Mouse (Mus musculus) layer of hippocampus, postnatal 10 days (tissue): Measurements from ENCODE around the gene Acsm3. TPM values are rescaled to one million over a fixed set of nuclear protein-coding genes. Genes with fewer than 3 reads are reported as not detected.
A peak's percentile ranks its signal among the peaks of the same experiment; 100 is the strongest.
"Not testable (repeated sequence)": the region's sequence is repeated elsewhere in the genome, so short reads cannot be mapped to it uniquely, and the experiment has no call there.

Experiments
- DNase-seq, 2 experiments: peaks; one replicate each; pipeline ENCODE4 v3.0.0; 2021; ENCODE audit warnings: low spot score in 2 of 2
- long read RNA-seq: library from polyadenylated mRNA; stranded (forward); transcript quantifications from one replicate; pipeline ENCODE4 v2.0.0, GENCODE M21; 2023
- total RNA-seq, 2 experiments: library from RNA; stranded (reverse); gene quantifications; 2 replicates each; pipeline ENCODE4 v1.2.3; 2021

The Acsm3 gene
- total RNA-seq: not detected
- long read RNA-seq: 0 reads

GRCm38 (mm10) chr7:119760527-119760951, at the start of gene Acsm3:
Gene Acsm3, plus strand, starts transcription at chr7:119760923.
- DNase-seq: no peak

DNA sequence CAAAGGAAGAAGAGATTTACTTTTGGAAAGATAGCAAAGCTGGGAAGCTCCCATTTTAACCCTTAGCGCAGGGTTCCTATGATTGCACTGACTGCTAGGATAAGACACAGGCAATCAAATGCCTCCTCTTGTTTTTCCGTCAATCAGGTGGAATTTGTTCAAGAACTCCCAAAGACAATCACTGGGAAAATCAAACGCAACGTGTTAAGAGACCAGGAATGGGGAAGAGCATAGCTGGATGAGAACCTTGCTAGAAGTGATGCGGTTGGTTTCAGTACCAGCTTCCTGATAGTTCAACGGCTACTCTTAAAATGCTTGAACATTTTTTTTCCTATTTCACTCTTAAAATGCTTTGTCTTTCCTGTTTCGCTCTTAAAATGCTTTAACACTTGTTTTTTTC, 46.6 kb upstream of the Acsm3 start:
- no peak for DNase-seq

GRCm38 (mm10) chr7:119720253-119720946, 40.3 kb upstream of the Acsm3 start, which contains the start of gene Thumpd1:
Gene Thumpd1, minus strand, starts transcription at chr7:119720798.
- DNase-seq: peak; percentile 98

GRCm38 (mm10) chr7:119720947-119721310, 39.8 kb upstream of the Acsm3 start:
- DNase-seq: peak in 1 of 2 experiments; percentile 10

- no peak for DNase-seq
Measured at GRCm38 (mm10) chr7:119727621-119728020, 33.1 kb upstream of the Acsm3 start.

DNA sequence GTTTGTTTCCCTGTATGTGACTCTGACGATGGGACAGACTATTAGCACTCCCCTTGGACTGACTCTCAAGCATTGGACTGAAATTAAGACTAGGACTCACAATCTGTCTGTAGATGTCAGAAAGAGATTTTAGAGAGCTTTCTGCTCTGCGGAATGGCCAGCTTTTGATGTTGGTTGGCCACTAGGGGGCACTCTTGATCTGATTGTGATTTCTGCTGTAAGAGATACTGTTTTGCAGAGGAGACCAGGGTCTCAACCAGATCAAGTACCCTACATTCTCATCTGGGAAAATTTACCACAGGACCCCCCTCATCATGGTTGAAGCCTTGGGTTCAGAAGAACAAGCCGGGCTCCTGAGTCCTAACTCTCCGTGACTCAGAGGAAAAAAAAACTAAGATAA, 29.5 kb upstream of the Acsm3 start:
- not testable (repeated sequence) for DNase-seq

DNA sequence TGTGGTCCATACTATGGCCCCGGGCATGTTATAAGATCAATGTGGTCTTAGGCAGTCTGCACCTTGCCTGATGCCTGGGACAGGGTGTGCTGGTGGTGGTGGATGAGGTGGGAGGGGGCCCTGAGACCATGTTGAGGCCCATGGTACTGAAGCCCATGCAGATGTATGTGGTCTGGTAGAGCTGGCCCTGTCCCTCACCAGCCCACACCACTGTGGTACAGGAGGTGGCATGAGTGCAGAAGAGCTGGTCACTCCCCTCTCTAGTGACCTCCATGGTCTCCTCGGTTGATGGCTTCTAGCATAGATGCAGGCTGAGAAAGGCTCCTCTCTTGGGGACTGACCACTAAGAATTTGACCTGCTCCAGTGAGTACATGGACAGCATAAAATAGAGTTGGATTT, 21.8 kb upstream of the Acsm3 start:
- DNase-seq: no peak

- DNase-seq: not testable (repeated sequence)
Measured at GRCm38 (mm10) chr7:119739798-119740468, 20.8 kb upstream of the Acsm3 start.

DNA sequence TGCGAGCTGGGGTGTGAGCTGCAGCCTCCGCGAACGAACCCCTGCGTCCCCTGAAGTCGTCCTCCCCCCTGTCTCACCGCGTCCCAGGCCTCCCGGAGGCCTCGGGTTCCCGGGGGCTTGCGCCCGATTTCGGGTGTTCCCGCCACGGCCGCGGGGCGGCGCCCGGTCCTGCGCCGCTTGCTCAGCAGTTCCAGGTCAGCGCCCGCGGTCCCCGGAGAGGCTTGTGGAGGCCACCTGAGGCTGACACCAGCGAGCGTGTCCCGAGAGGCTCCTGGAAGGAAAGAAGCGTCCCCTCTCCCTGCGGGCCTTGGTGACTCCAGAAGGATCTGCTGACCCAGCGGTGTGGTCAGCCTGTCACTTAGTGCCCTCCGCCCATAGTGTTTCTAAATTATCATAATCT, 16.4 kb upstream of the Acsm3 start:
- no peak for DNase-seq

GRCm38 (mm10) chr7:119745869-119746268, 14.9 kb upstream of the Acsm3 start:
- DNase-seq: no peak

- DNase-seq: no peak
Measured at GRCm38 (mm10) chr7:119748761-119749160, 12.0 kb upstream of the Acsm3 start.

- DNase-seq: no peak
Measured at GRCm38 (mm10) chr7:119749942-119750341, 10.8 kb upstream of the Acsm3 start.

GRCm38 (mm10) chr7:119753696-119754095, 7.0 kb upstream of the Acsm3 start:
- DNase-seq: no peak

DNA sequence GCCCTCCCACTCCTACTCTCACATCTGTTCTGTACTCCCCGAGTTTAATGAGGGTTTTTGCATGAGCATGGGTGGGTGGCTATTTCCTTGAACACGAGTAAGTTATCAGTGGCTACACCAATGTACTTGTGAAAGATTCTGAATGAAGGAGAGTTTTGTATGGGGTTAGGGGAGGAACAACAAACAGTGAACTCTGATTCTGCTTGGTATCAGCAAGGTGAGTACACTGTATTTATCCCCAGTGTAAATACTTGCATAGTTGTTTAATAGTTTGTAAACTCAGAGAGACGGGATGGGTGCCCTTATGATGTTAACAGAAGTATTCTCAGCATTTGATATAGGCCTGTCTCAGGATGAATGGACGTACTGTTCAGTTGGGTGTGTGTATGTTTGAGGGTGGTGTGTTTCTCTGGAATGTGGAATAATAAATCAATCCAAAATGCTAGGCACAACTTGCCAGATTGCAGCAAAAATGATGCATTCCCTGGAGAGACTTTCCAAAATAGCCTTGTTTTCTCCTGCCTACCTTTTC, 1.5 kb downstream of the Acsm3 start:
- DNase-seq: no peak

- DNase-seq: no peak
Measured at GRCm38 (mm10) chr7:119764377-119764776, 3.7 kb downstream of the Acsm3 start.

- DNase-seq: no peak
Measured at GRCm38 (mm10) chr7:119766996-119767395, 6.3 kb downstream of the Acsm3 start.

GRCm38 (mm10) chr7:119769895-119770294, 9.2 kb downstream of the Acsm3 start:
- DNase-seq: no peak

- DNase-seq: no peak
Measured at GRCm38 (mm10) chr7:119783453-119783852, 22.7 kb downstream of the Acsm3 start.

DNA sequence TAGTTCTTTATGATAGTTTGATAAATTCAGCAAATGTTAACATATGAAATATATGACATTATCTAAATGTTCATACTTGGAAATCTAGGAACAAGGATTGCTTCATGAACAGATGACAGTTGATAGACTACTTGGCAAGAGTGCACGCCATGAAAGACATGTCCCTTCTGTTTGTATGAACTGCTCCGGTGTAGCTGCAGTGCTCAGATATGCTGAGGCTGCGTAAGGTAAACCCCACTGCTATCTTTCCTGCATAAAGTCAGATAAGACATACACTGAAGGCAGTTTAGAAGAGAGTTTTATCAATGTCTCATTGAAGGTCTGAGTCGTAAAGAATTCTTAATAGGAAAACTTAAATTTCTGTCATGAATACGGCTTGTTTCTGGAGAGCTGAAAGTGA, 24.2 kb downstream of the Acsm3 start:
- no peak for DNase-seq

- DNase-seq: no peak
Measured at GRCm38 (mm10) chr7:119789024-119789423, 28.3 kb downstream of the Acsm3 start.

GRCm38 (mm10) chr7:119793586-119794250, 33.0 kb downstream of the Acsm3 start, which contains the start of the genes Rexo5 and Eri2:
Gene Rexo5, plus strand, starts transcription at chr7:119794006.
Gene Eri2, minus strand, starts transcription at chr7:119794058.
- DNase-seq: peak; percentile 76 to 84

- no peak for DNase-seq
Measured at GRCm38 (mm10) chr7:119794251-119794638, 33.5 kb downstream of the Acsm3 start.
